Mouse (Mus musculus) spleen, adult 2 months (tissue): ENCODE measurements around the gene Ntn1.

ENCODE experiments used
- CTCF ChIP-seq: fragments of 200-500 bp; IDR thresholded peaks from 2 replicates; pipeline ENCODE4 v1.5.1; 2011; ENCODE audit warnings: mild to moderate bottlenecking, inconsistent platforms; ENCODE audit not compliant: insufficient read depth, insufficient read length, insufficient replicate concordance; ENCODE audit errors: extremely low read depth
- POLR2A ChIP-seq: fragments of 200-500 bp; IDR thresholded peaks from 2 replicates; pipeline ENCODE4 v1.6.1; 2011; ENCODE audit warnings: low read depth, low read length, inconsistent platforms

DNA sequence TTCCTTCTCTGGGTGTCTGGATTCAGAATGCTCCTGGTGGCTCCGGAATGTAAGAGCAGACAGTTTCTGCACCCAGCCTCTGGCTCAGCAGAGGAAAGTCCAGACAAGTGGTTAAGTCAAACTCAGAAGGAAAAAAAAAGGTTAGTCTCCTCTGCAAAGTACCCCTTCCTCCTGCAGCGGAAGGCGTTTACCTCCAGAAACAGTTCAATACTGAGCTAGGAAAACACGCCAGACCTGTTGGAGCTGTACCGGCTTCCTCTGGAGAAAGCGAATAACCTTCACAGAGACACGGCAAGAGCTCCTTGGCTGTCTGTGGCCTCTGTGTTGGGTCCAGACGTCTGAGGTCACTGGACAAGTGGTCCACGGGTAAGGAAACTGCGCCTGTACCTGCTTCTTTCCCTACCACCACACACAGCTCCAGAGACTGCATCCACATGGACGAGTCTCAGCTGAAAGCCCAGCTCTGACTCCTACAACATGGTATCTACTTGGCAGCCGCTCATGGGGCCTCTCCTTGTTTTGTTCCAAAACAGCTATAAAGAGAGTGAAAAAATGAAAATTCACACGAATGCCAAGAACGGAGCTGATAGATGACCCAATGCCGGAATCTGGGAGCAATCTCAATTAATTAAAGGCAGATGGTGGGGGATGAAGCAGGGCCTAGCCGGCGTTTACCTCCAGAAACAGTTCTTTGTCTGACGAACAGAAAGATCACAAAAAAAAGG lies 171.5 kb downstream of the Ntn1 start:
- TF ChIP-seq POLR2A (no peak), CTCF (no peak)
